Mouse (Mus musculus): ENCODE results near the gene Wfdc16.
"Not testable (repeated sequence)": the region's sequence is repeated elsewhere in the genome, so short reads cannot be mapped to it uniquely, and the experiment has no call there.

The Wfdc16 gene

GRCm38 (mm10) chr2:164638696-164639095, at the start of gene Wfdc16:
Wfdc16 (minus strand) TSS chr2:164638796.
- DNase-seq: no peak

GRCm38 (mm10) chr2:164684807-164685206, 46.2 kb upstream of the Wfdc16 start, which contains the start of gene Wfdc13:
Wfdc13 (plus strand) TSS chr2:164685107.
- DNase-seq: no peak

- no peak for DNase-seq
Observed at GRCm38 (mm10) chr2:164679906-164680305, 41.3 kb upstream of the Wfdc16 start.

GRCm38 (mm10) chr2:164678848-164679625, 40.4 kb upstream of the Wfdc16 start:
- DNase-seq: peak; percentile 49

GRCm38 (mm10) chr2:164676916-164677685, 38.5 kb upstream of the Wfdc16 start:
- DNase-seq: no peak

- DNase-seq: no peak
Observed at GRCm38 (mm10) chr2:164676103-164676502, 37.5 kb upstream of the Wfdc16 start.

GRCm38 (mm10) chr2:164673987-164674386, 35.4 kb upstream of the Wfdc16 start, which contains the start of gene Wfdc11:
Wfdc11 (minus strand) TSS chr2:164674087.
- DNase-seq: no peak

- no peak for DNase-seq
Observed at GRCm38 (mm10) chr2:164670938-164671337, 32.3 kb upstream of the Wfdc16 start.

- DNase-seq: no peak
Observed at GRCm38 (mm10) chr2:164670261-164670660, 31.7 kb upstream of the Wfdc16 start.

GRCm38 (mm10) chr2:164664851-164665250, 26.3 kb upstream of the Wfdc16 start:
- DNase-seq: no peak

GRCm38 (mm10) chr2:164656483-164656882, 17.9 kb upstream of the Wfdc16 start, which contains the start of gene Wfdc9:
Wfdc9 (minus strand) TSS chr2:164656583.
- DNase-seq: no peak

- DNase-seq: peak; percentile 3
Observed at GRCm38 (mm10) chr2:164655858-164656257, 17.3 kb upstream of the Wfdc16 start, which contains the start of gene Wfdc10. Wfdc10 (plus strand) TSS chr2:164656046.

- DNase-seq: no peak
Observed at GRCm38 (mm10) chr2:164641881-164642673, 3.5 kb upstream of the Wfdc16 start.

GRCm38 (mm10) chr2:164641129-164641528, 2.5 kb upstream of the Wfdc16 start:
- no peak for DNase-seq

GRCm38 (mm10) chr2:164635266-164635665, 3.3 kb downstream of the Wfdc16 start:
- DNase-seq: no peak

GRCm38 (mm10) chr2:164621775-164622174, 16.8 kb downstream of the Wfdc16 start:
- no peak for DNase-seq

- no peak for DNase-seq
Observed at GRCm38 (mm10) chr2:164619050-164619449, 19.5 kb downstream of the Wfdc16 start.

- DNase-seq: no peak
Observed at GRCm38 (mm10) chr2:164615386-164615785, 23.2 kb downstream of the Wfdc16 start.

- DNase-seq: not testable (repeated sequence)
Observed at GRCm38 (mm10) chr2:164613471-164613870, 25.1 kb downstream of the Wfdc16 start, which contains the start of the genes Wfdc6b and Wfdc8. Wfdc6b (plus strand) TSS chr2:164613522. Wfdc8 (minus strand) TSS chr2:164613626.

- DNase-seq: no peak
Observed at GRCm38 (mm10) chr2:164608781-164609180, 29.8 kb downstream of the Wfdc16 start.

GRCm38 (mm10) chr2:164604411-164604810, 34.2 kb downstream of the Wfdc16 start:
- DNase-seq: no peak

GRCm38 (mm10) chr2:164603482-164603881, 35.1 kb downstream of the Wfdc16 start:
- no peak for DNase-seq

- DNase-seq: no peak
Observed at GRCm38 (mm10) chr2:164600179-164600578, 38.4 kb downstream of the Wfdc16 start.

Data from cerebellum, adult 9-10 months (tissue).